Mouse (Mus musculus) 416B (cell line): ENCODE data around the gene Abca1.

Source experiments
- DNase-seq: peaks from one replicate; pipeline ENCODE4 v3.0.0; 2011; ENCODE audit warnings: low read depth

Abca1 gene

GRCm38 (mm10) chr4:53148817-53149216 lies 10.9 kb downstream of the Abca1 start:
- no peak for DNase-seq

GRCm38 (mm10) chr4:53147454-53147853 lies 12.2 kb downstream of the Abca1 start:
- no peak for DNase-seq

DNA sequence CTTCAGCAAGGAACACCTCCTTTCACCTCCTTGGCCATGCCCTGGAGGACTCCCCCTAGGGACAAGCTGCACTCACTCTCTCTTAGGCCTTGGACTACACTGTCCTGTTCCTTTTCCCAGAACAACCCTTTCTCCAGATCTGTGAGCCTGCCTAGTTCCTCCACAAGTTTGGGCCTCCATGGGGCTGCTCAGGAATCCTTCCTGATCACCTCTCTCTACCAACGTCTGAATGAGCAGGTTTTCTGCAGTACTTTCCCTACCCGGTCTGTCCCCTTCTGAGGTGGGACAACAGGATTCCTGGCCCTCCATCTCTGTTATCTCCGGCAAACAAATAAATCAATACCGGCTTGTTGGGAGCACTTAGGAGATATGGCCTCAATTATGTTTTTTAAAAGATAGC lies 12.6 kb downstream of the Abca1 start:
- DNase-seq: no peak

GRCm38 (mm10) chr4:53146227-53146949 lies 13.3 kb downstream of the Abca1 start:
- DNase-seq: no peak

DNA sequence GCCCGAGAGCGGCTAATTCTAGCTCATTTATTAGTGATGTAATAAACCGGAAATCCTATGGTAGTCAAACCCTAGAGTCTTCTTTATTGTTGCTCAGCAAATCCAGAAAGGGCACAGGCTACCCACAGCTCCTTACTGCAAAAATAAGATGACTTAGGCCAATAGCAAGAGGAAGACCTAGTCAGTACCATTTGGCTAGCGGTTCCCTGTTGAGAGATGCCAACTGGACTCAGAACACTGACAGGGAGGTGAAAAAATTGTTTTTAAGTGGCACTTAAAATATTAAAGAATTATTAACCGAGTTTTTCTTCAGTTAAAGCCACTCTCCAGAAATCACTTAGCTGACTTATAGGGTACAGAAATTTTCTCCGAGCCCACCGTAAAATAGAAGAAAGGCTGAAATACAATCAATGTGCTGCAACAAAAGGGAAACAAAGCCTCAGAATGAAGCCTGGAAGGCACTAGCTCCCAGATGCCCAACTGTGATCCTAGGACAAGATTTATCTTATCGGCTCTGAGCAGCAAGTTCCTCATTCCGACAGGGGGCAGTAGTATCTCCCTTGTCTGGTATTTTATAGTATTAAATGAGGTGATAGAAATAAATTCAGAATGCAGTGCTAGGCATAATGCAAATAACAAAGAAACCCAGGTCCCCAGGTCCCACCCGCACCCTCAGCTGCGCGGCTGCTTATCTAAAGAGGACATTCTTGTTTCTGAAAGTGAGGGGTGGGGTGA lies 14.1 kb downstream of the Abca1 start:
- DNase-seq: no peak

- no peak for DNase-seq
Measured at GRCm38 (mm10) chr4:53144571-53144970, 15.1 kb downstream of the Abca1 start.

DNA sequence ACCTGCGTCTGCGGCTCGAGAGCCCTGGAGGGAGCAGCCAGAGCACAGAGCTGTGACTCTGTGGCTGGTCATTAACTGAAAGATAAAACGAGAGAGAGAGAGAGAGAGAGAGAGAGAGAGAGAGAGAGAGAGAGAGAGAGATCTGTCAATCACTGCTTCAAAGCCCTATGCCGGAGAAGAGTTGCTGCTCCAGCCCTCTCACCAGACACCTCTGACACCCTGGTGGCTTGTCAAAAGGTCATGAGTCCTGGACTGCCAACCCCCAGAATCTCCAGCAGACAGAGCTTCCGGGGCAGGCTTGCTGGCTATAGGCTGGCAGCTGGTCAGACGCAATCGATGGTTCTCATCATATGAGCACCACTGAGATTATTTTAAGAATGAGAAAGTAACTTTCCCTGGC lies 15.7 kb downstream of the Abca1 start:
- DNase-seq: no peak

DNA sequence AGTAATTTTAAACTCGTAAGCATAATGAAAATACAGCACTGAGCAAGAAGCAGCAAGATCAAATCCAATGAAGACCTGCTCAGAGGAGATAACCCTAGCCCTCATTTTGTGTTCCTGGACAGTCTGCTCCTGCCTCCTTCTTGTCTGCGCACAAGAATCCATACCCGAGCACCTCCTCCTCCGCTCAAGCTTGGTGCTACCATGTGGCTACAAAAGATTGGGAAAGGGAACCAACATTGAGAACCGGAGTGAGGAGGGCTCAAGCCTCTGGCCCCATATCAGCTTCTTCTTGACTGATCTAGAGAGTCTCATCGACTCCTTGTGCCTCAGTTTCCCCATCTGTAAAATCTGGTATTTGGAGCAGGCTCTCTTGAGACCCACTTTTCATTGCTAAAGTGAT lies 19.0 kb downstream of the Abca1 start:
- DNase-seq: no peak

DNA sequence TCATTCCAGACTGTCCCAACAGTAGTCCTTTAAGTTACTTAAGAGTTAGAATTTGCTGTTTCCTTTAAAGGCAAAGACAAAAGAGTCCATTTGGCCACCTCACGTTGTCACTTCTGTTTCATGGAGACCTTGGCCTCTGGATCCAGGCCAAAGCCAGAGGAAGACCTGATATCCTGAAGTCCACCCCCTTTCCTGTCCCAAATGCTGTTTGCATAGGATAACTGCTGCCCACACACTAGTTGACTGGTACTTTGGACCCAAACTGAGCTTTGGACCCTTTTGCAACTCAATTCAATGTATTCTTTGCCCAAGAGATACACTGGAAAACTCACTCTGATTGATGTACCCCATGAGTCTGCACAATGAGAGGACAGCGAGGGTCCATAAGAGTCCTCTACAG lies 20.2 kb downstream of the Abca1 start:
- DNase-seq: no peak

GRCm38 (mm10) chr4:53138974-53139373 lies 20.7 kb downstream of the Abca1 start:
- no peak for DNase-seq

- DNase-seq: no peak
Measured at GRCm38 (mm10) chr4:53137087-53137486, 22.6 kb downstream of the Abca1 start.

- DNase-seq: no peak
Measured at GRCm38 (mm10) chr4:53134816-53135215, 24.9 kb downstream of the Abca1 start.

DNA sequence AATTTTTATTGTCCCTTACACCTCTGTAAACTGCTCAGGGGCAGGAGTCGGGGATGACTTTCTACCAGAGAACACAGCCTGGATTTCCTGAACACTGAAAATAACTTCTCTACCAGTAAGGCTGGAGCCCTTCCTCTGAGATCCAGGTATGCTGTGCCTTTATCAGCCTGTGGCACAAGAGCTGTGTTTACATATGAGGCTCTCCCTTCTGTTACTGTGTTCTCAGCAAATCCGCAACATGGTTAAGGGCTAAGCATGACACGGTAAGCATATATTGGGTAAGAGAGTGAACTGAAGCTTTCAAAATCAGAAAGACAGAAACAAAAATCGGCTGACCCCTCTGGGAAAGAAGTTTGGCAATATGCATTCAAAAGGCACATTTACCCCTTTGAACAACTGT lies 25.7 kb downstream of the Abca1 start:
- no peak for DNase-seq

DNA sequence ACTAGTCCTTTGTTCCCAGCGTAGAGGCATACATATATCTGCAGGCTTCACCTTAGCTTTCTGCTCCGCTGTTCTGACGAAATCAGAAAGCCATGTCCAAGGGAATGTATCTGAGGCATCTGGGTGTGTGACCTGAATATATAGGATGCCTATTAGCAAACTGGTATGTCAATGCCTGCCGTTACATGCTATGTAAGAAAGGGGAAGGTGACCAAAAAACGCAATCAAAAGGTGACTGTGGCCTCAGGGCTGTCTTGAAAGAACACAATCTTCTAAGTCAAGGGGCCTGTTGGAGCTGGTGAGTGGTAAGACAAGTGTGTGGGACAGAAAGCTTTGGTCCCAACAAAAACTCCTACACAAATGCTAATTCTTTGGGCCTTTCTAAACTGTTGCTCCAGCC lies 28.2 kb downstream of the Abca1 start:
- DNase-seq: no peak

DNA sequence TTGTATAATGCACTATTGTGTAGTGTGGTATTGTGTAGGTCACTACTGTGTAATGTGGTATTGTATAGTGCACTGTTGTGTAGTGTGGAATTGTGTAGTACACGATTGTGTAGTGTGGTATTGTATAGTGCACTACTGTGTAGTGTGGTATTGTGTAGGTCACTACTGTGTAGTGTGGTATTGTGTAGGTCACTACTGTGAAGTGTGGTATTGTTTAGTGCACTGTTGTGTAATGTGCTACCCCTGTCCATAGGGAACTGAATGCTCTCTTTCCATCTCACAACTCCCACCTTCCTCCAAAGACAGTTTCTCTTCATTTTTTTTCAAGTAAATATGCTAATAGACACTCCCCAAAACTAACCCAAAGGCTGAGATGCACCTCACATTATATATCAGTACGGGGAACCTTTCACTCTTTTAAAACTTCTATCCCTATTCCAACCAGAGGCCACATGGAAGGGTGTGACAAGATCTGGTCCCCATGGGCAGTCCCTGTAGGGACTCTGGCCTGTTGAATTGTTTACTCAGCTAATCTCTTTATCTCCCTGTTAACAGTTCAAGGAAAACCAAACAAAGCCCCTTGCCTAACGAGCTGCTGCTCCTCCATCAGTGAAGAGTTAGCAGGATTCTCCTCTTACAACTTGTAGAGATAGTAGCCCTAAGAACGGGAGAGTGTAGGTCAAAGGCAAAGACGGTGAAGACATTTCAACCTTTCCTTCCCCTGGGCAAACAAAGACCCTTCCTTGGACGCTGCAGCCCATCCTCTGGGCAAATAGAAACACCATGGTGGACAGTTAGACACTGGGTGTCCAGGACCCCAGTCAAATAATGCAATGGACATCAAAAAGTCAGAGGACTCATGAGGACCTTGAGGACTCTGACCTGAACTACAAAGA lies 28.8 kb downstream of the Abca1 start:
- no peak for DNase-seq

DNA sequence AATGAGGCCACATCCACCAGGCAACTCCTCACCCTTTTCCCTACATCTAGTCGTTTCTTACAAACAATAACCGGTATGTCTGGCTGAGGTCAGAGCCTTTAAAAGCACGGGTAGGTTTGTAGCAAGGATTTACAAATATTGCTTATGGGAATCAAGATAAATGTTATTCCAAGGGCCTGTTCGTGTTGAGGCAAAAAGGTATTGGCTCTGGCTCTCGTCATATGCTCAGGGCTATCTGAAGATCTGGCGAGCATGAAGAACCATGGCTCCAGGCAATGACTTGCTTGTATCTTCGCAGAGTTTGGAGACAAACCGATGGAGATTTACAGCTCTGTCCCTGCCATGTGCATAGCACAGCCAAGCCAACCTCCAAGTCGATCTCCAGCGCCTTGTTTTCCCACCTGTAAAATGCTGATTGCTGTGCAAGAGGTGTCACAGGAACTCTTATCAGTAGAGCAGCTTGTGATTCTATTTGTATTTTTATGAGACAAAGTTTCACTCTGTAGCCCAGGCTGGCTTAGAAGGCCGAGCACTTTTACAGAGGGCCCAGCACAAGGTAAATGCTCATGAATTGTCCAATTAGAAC lies 29.9 kb downstream of the Abca1 start:
- DNase-seq: no peak

GRCm38 (mm10) chr4:53127266-53127665 lies 32.4 kb downstream of the Abca1 start:
- no peak for DNase-seq

DNA sequence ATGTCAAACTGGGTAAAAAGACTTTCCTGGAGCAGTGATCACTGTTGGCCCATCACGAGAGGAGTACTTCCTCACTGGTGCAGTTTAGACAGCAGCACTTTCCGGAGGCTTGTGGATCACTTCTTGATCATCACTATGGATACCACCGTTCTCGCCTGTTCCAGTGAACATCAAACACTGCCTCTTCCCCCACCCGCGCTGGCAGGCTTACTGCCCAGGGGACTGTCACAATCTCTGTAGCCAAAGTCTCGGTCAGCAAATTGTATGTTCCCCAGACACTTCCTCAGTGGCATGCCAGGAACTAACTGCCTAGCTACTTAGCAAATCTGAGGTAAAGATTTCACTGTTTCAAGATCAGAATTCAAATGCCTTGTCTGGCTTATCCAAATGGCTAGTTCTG lies 32.9 kb downstream of the Abca1 start:
- no peak for DNase-seq

- no peak for DNase-seq
Measured at GRCm38 (mm10) chr4:53124837-53125490, 34.7 kb downstream of the Abca1 start.

DNA sequence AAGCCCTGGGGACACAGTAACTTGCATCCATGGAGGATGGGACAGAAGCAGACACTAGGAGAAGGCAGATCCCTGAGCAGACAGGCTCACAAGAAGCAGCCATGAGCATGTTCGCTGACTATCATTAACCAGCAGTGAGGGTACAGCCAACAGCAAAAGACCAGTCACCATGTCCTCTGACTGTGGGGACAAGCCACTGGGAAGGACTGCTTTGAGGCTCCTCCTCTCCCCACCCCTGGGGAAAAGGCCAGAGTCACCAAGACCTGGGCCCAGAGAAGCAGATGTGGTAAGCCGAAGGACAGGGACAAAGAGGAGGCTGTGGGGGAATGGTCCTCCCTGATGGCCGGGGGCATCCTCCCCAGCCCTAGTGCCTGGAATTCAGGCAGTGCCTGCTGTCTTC lies 37.4 kb downstream of the Abca1 start:
- DNase-seq: no peak

DNA sequence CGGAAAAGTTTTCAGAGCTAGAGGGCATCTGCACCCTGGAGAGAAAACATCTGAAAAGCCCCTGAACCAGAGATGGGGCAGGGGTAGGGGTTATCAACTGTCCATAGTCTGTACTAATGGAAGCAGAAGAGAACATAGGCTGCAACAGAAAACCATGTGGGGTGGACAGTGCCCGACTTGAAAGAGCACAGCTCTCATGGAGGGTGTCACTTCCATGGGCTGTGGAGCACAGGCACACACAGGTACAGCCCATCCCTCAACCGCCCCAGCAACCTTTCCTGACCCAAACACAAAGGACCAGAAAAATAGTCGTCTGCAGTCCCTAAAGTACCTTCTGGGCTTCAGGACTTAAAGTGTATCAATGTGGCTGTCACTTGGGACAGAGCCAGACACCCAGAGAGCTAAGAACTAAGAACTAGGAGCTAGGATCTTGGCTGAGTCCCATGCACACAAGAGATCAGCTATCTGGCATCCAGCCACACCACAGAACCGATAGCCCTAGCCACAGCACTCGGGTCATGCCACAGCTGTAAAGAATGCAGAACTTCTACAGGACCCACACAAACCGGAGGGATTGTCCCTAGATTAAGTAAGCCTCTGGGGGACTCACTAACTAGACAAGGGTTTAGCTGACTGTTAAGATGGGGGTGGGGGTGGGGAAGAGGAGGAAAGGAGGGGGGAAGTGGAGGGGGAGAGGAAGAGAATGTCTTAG lies 38.0 kb downstream of the Abca1 start:
- peak; percentile 30 for DNase-seq
